Comparison of ENCODE assay signal across 39 mouse cellular contexts in the genomic region with DNA sequence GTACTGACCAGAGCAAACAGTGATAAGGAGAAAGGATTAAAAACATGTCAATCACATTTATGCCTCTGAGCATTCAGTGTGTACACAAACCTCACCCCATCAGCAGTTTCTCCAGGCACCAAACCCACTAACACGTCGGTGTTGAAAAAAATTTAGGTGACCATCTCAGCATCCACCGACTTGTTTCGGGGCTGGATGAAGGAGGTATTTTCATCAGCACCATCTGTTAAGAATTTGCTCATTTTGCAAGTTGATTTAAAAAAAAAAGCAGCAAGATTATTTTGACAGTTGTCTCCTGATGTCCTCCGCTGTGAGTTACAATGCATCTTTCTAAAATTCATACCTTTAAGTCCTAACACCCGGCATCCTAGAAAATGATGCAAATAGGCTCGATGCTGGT. TPM values are rescaled to one million over a fixed set of nuclear protein-coding genes. Genes with fewer than 3 reads are reported as not detected.
"Had no signal": no experiment of that assay in that cellular context is flagged by ENCODE, and none has a peak within 500 bp of the region (broad histone marks: within the 10 kb centered on the region; RNA-seq: fewer than 3 reads in every experiment).

No protein-coding gene starts in this region.

- DNase-seq: liver; liver, embryonic 13.5 days; liver, postnatal 0 days; lung, adult 18-20 months; lung, adult 2 months; lung, embryonic 14.5 days; lung, postnatal 10 days; lung, postnatal 14 days; lung, postnatal 36 days; lung, postnatal 4 days; midbrain, embryonic 14.5 days had no signal

- H3K9ac ChIP-seq: limb, embryonic 12.5 days; limb, embryonic 13.5 days; limb, embryonic 15.5 days; liver, embryonic 12.5 days; liver, embryonic 13.5 days; liver, embryonic 14.5 days; liver, embryonic 15.5 days; liver, postnatal 0 days; lung, embryonic 14.5 days; lung, embryonic 15.5 days; midbrain, embryonic 12.5 days; midbrain, embryonic 13.5 days; midbrain, embryonic 15.5 days; neural tube, embryonic 12.5 days; neural tube, embryonic 13.5 days had no signal

- H3K9me3 ChIP-seq: limb, embryonic 10.5 days; limb, embryonic 12.5 days; limb, embryonic 13.5 days; limb, embryonic 15.5 days; liver, embryonic 12.5 days; liver, embryonic 13.5 days; liver, embryonic 15.5 days; lung, embryonic 15.5 days; megakaryocyte, embryonic 14.5 days; midbrain, embryonic 10.5 days; midbrain, embryonic 12.5 days; midbrain, embryonic 13.5 days; midbrain, embryonic 15.5 days; neural tube, embryonic 12.5 days; neural tube, embryonic 13.5 days had no signal

- H3K4me1 ChIP-seq: limb, embryonic 10.5 days; limb, embryonic 12.5 days; limb, embryonic 13.5 days; limb, embryonic 15.5 days; liver, embryonic 12.5 days; liver, embryonic 13.5 days; liver, embryonic 15.5 days; lung, embryonic 15.5 days; megakaryocyte, embryonic 14.5 days; midbrain, embryonic 10.5 days; midbrain, embryonic 12.5 days; midbrain, embryonic 13.5 days; midbrain, embryonic 15.5 days; neural tube, embryonic 12.5 days; neural tube, embryonic 13.5 days had no signal

- H3K27me3 ChIP-seq: limb, embryonic 12.5 days; limb, embryonic 13.5 days; limb, embryonic 15.5 days; liver, embryonic 12.5 days; liver, embryonic 13.5 days; liver, embryonic 15.5 days; lung, embryonic 15.5 days; megakaryocyte, embryonic 14.5 days; midbrain, embryonic 12.5 days; midbrain, embryonic 13.5 days; midbrain, embryonic 15.5 days; neural tube, embryonic 12.5 days; neural tube, embryonic 13.5 days had no signal

- H3K27ac ChIP-seq: limb, embryonic 10.5 days; limb, embryonic 12.5 days; limb, embryonic 13.5 days; limb, embryonic 15.5 days; liver, embryonic 12.5 days; liver, embryonic 13.5 days; liver, embryonic 14.5 days; liver, embryonic 15.5 days; lung, embryonic 15.5 days; macrophage; midbrain, embryonic 10.5 days; midbrain, embryonic 12.5 days; midbrain, embryonic 13.5 days; midbrain, embryonic 15.5 days; neural tube, embryonic 12.5 days; neural tube, embryonic 13.5 days had no signal

- H3K4me2 ChIP-seq: limb, embryonic 12.5 days; limb, embryonic 13.5 days; limb, embryonic 15.5 days; liver, embryonic 11.5 days; liver, embryonic 12.5 days; liver, embryonic 13.5 days; liver, embryonic 15.5 days; lung, embryonic 14.5 days; lung, embryonic 15.5 days; midbrain, embryonic 11.5 days; midbrain, embryonic 12.5 days; midbrain, embryonic 13.5 days; midbrain, embryonic 15.5 days; neural tube, embryonic 12.5 days; neural tube, embryonic 13.5 days had no signal

- H3K4me3 ChIP-seq: limb, embryonic 10.5 days; limb, embryonic 12.5 days; limb, embryonic 13.5 days; limb, embryonic 15.5 days; liver, embryonic 12.5 days; liver, embryonic 13.5 days; liver, embryonic 15.5 days; lung, embryonic 15.5 days; megakaryocyte, embryonic 14.5 days; midbrain, embryonic 10.5 days; midbrain, embryonic 12.5 days; midbrain, embryonic 13.5 days; midbrain, embryonic 15.5 days; myocyte; neural tube, embryonic 12.5 days; neural tube, embryonic 13.5 days had no signal

- H3K36me3 ChIP-seq: limb, embryonic 10.5 days; limb, embryonic 12.5 days; limb, embryonic 13.5 days; limb, embryonic 15.5 days; liver, embryonic 12.5 days; liver, embryonic 13.5 days; liver, embryonic 15.5 days; lung, embryonic 15.5 days; midbrain, embryonic 10.5 days; midbrain, embryonic 12.5 days; midbrain, embryonic 13.5 days; midbrain, embryonic 15.5 days; neural tube, embryonic 12.5 days; neural tube, embryonic 13.5 days had no signal

- ATAC-seq: liver, embryonic 12.5 days; liver, postnatal 0 days; lung, postnatal 0 days; midbrain, embryonic 13.5 days; midbrain, embryonic 15.5 days; midbrain, embryonic 16.5 days had no signal

RNA-seq across cellular contexts. Expression of gene Ccdc190, which starts 29.8 kb away (rescaled TPM):
- total RNA-seq: liver, adult 2 months; megakaryocyte progenitor cell, adult 5-6 weeks; megakaryocyte, adult 5-6 weeks; megakaryocyte-erythroid progenitor cell, adult 5-6 weeks; monocyte, adult 5-6 weeks had no signal
- polyA plus RNA-seq: limb, embryonic 10.5 days; limb, embryonic 11.5 days; limb, embryonic 12.5 days; liver, adult 2 months; liver, embryonic 11.5 days; liver, embryonic 12.5 days; liver, embryonic 13.5 days; liver, embryonic 14.5 days; liver, embryonic 15.5 days; liver, embryonic 16.5 days; liver, postnatal 0 days; lung, embryonic 15.5 days; lung, postnatal 0 days; macrophage; myocyte had no signal
